Mouse (Mus musculus) MEL (cell line): ENCODE results near the gene Kif28. TPM values are rescaled to one million over a fixed set of nuclear protein-coding genes. Genes with fewer than 3 reads are reported as not detected.

Experiments used
- DNase-seq: peaks from one replicate; pipeline ENCODE4 v3.0.0; 2011; ENCODE audit warnings: low read depth, low spot score
- H3K27ac ChIP-seq: 2 replicates; pipeline ENCODE4 v1.5.1; 2012; ENCODE audit warnings: low read depth, mild to moderate bottlenecking, control low read depth, low read length, moderate library complexity; ENCODE audit not compliant: control insufficient read depth
- H3K27me3 ChIP-seq, 2 experiments: fragments of 150-350 bp in 1 of 2; sonication (generic) in 1 of 2; 2 replicates each; pipeline ENCODE4 v1.6.1; 2012; ENCODE audit warnings: low read length in 2 of 2, mild to moderate bottlenecking in 2 of 2, improper control_type of control experiment in 1 of 2, moderate library complexity in 1 of 2; ENCODE audit not compliant: insufficient read depth in 2 of 2, control insufficient read depth in 1 of 2
- H3K36me3 ChIP-seq, 2 experiments: 2 replicates each; pipeline ENCODE4 v1.6.1; 2012 to 2014; ENCODE audit warnings: low read length in 2 of 2, improper control_type of control experiment in 1 of 2, inconsistent platforms in 1 of 2, mild to moderate bottlenecking in 1 of 2; ENCODE audit not compliant: insufficient read depth in 2 of 2, control insufficient read depth in 1 of 2
- H3K4me1 ChIP-seq, 2 experiments: fragments of 150-350 bp in 1 of 2; sonication (generic) in 1 of 2; 2 replicates each; pipeline ENCODE4 v1.6.1; 2012; ENCODE audit warnings: low read length in 2 of 2, improper control_type of control experiment in 1 of 2, mild to moderate bottlenecking in 1 of 2; ENCODE audit not compliant: insufficient read depth in 2 of 2, control insufficient read depth in 1 of 2
- H3K4me3 ChIP-seq, 2 experiments: fragments of 150-350 bp in 1 of 2; sonication (generic) in 1 of 2; 2 replicates each; pipeline ENCODE4 v1.5.1; 2012; ENCODE audit warnings: low read depth in 2 of 2, low read length in 2 of 2, mild to moderate bottlenecking in 2 of 2, moderate library complexity in 2 of 2, control low read depth in 1 of 2, improper control_type of control experiment in 1 of 2; ENCODE audit not compliant: control insufficient read depth in 1 of 2, insufficient read depth in 1 of 2
- H3K79me2 ChIP-seq: 2 replicates; pipeline ENCODE4 v1.6.1; 2012; ENCODE audit warnings: mild to moderate bottlenecking, low read length, moderate library complexity; ENCODE audit not compliant: control insufficient read depth, poor library complexity, insufficient read depth
- H3K9ac ChIP-seq: 2 replicates; pipeline ENCODE4 v1.6.1; 2012; ENCODE audit warnings: low read depth, mild to moderate bottlenecking, control low read depth, low read length, moderate library complexity; ENCODE audit not compliant: control insufficient read depth, poor library complexity, severe bottlenecking
- H3K9me3 ChIP-seq: fragments of 150-350 bp; sonication (generic); replicated peaks from 2 replicates; pipeline ENCODE4 v1.6.1; 2012; ENCODE audit warnings: mild to moderate bottlenecking, low read length, improper control_type of control experiment, moderate library complexity; ENCODE audit not compliant: insufficient read depth
- BHLHE40 ChIP-seq: IDR thresholded peaks from 2 replicates; pipeline ENCODE4 v1.6.1; 2012; ENCODE audit warnings: low read depth, mild to moderate bottlenecking, inconsistent platforms, low read length, improper control_type of control experiment, borderline replicate concordance
- CHD1 ChIP-seq: IDR thresholded peaks from 2 replicates; pipeline ENCODE4 v1.6.1; 2012; ENCODE audit warnings: low read depth, mild to moderate bottlenecking, inconsistent platforms, low read length, improper control_type of control experiment
- CHD2 ChIP-seq: IDR thresholded peaks from 2 replicates; pipeline ENCODE4 v1.6.1; 2011; ENCODE audit warnings: low read length, improper control_type of control experiment
- E2F4 ChIP-seq: IDR thresholded peaks from 2 replicates; pipeline ENCODE4 v1.6.1; 2011; ENCODE audit warnings: low read depth, low read length, improper control_type of control experiment, borderline replicate concordance
- ELF1 ChIP-seq: IDR thresholded peaks from 2 replicates; pipeline ENCODE4 v1.6.1; 2014; ENCODE audit warnings: low read depth, mild to moderate bottlenecking, inconsistent platforms, low read length, improper control_type of control experiment, moderate library complexity
- EP300 ChIP-seq, 2 experiments: IDR thresholded peaks; 2 replicates each; pipeline ENCODE4 v1.6.1; 2011; ENCODE audit warnings: improper control_type of control experiment in 2 of 2, low read length in 2 of 2, low read depth in 1 of 2, mild to moderate bottlenecking in 1 of 2
- ETS1 ChIP-seq: IDR thresholded peaks from 2 replicates; pipeline ENCODE4 v1.6.1; 2012; ENCODE audit warnings: low read depth, mild to moderate bottlenecking, inconsistent platforms, low read length, improper control_type of control experiment, moderate library complexity
- GABPA ChIP-seq: IDR thresholded peaks from 2 replicates; pipeline ENCODE4 v1.6.1; 2012; ENCODE audit warnings: low read depth, mild to moderate bottlenecking, inconsistent platforms, low read length, improper control_type of control experiment, moderate library complexity
- GATA1 ChIP-seq: IDR thresholded peaks from 2 replicates; pipeline ENCODE4 v1.6.1; 2011; ENCODE audit warnings: low read depth, low read length, improper control_type of control experiment
- HCFC1 ChIP-seq: IDR thresholded peaks from 2 replicates; pipeline ENCODE4 v1.6.1; 2012; ENCODE audit warnings: low read depth, mild to moderate bottlenecking, inconsistent platforms, low read length, improper control_type of control experiment, moderate library complexity
- JUND ChIP-seq: IDR thresholded peaks from 2 replicates; pipeline ENCODE4 v1.6.1; 2011; ENCODE audit warnings: low read depth, mild to moderate bottlenecking, improper control_type of control experiment, low read length
- KAT2A ChIP-seq: conservative IDR thresholded peaks from 2 replicates; pipeline ENCODE4 v1.6.1; 2012; ENCODE audit warnings: low read depth, low read length, improper control_type of control experiment, inconsistent platforms
- MAFK ChIP-seq: IDR thresholded peaks from 2 replicates; pipeline ENCODE4 v1.6.1; 2011; ENCODE audit warnings: low read depth, mild to moderate bottlenecking, low read length, improper control_type of control experiment, borderline replicate concordance
- MAX ChIP-seq: IDR thresholded peaks from 2 replicates; pipeline ENCODE4 v1.6.1; 2011; ENCODE audit warnings: low read length, improper control_type of control experiment
- MAZ ChIP-seq: IDR thresholded peaks from 2 replicates; pipeline ENCODE4 v1.6.1; 2012; ENCODE audit warnings: low read depth, mild to moderate bottlenecking, inconsistent platforms, low read length, improper control_type of control experiment
- MEF2A ChIP-seq: IDR thresholded peaks from 2 replicates; pipeline ENCODE4 v1.6.1; 2014; ENCODE audit warnings: low read depth, mild to moderate bottlenecking, inconsistent platforms, low read length, improper control_type of control experiment; ENCODE audit not compliant: poor library complexity, insufficient replicate concordance, severe bottlenecking; ENCODE audit errors: extremely low read depth
- MXI1 ChIP-seq: IDR thresholded peaks from 2 replicates; pipeline ENCODE4 v1.6.1; 2011; ENCODE audit warnings: mild to moderate bottlenecking, low read depth, low read length, improper control_type of control experiment
- MYB ChIP-seq: IDR thresholded peaks from 2 replicates; pipeline ENCODE4 v1.6.1; 2011; ENCODE audit warnings: mild to moderate bottlenecking, low read depth, low read length, improper control_type of control experiment
- MYC ChIP-seq: IDR thresholded peaks from 2 replicates; pipeline ENCODE4 v1.6.1; 2011; ENCODE audit warnings: low read depth, mild to moderate bottlenecking, low read length, improper control_type of control experiment, moderate library complexity
- NELFE ChIP-seq: IDR thresholded peaks from 2 replicates; pipeline ENCODE4 v1.6.1; 2011; ENCODE audit warnings: low read depth, low read length, improper control_type of control experiment
- NRF1 ChIP-seq: IDR thresholded peaks from 2 replicates; pipeline ENCODE4 v1.6.1; 2014; ENCODE audit warnings: low read depth, mild to moderate bottlenecking, inconsistent platforms, low read length, improper control_type of control experiment, moderate library complexity; ENCODE audit not compliant: poor library complexity, insufficient read depth, severe bottlenecking
- POLR2A ChIP-seq, 2 experiments: IDR thresholded peaks; 2 replicates each; pipeline ENCODE4 v1.6.1; 2011 to 2012; ENCODE audit warnings: low read length in 2 of 2, mild to moderate bottlenecking in 2 of 2, control low read depth in 1 of 2, improper control_type of control experiment in 1 of 2, low read depth in 1 of 2, moderate library complexity in 1 of 2; ENCODE audit not compliant: control insufficient read depth in 1 of 2, insufficient read depth in 1 of 2, poor library complexity in 1 of 2
- POLR2AphosphoS2 ChIP-seq: IDR thresholded peaks from 2 replicates; pipeline ENCODE4 v1.6.1; 2011; ENCODE audit warnings: low read length, improper control_type of control experiment
- POLR2AphosphoS5 ChIP-seq: IDR thresholded peaks from 2 replicates; pipeline ENCODE4 v1.6.1; 2012; ENCODE audit warnings: low read depth, borderline replicate concordance, mild to moderate bottlenecking, inconsistent platforms, low read length, moderate library complexity, mixed read lengths
- RAD21 ChIP-seq: IDR thresholded peaks from 2 replicates; pipeline ENCODE4 v1.6.1; 2011; ENCODE audit warnings: mild to moderate bottlenecking, low read depth, low read length, improper control_type of control experiment
- RCOR1 ChIP-seq: IDR thresholded peaks from 2 replicates; pipeline ENCODE4 v1.6.1; 2012; ENCODE audit warnings: low read depth, mild to moderate bottlenecking, inconsistent platforms, low read length, improper control_type of control experiment
- SIN3A ChIP-seq: IDR thresholded peaks from 2 replicates; pipeline ENCODE4 v1.6.1; 2012; ENCODE audit warnings: low read length, improper control_type of control experiment, inconsistent platforms
- SMC3 ChIP-seq: IDR thresholded peaks from 2 replicates; pipeline ENCODE4 v1.6.1; 2011; ENCODE audit warnings: low read depth, low read length, improper control_type of control experiment
- TAL1 ChIP-seq: IDR thresholded peaks from 2 replicates; pipeline ENCODE4 v1.6.1; 2012; ENCODE audit warnings: mild to moderate bottlenecking, inconsistent platforms, low read length, moderate library complexity, mixed read lengths
- TBP ChIP-seq: IDR thresholded peaks from 2 replicates; pipeline ENCODE4 v1.8.0; 2011; ENCODE audit warnings: low read depth, low read length, improper control_type of control experiment
- TCF12 ChIP-seq: IDR thresholded peaks from 2 replicates; pipeline ENCODE4 v1.6.1; 2014; ENCODE audit warnings: low read depth, mild to moderate bottlenecking, inconsistent platforms, low read length, improper control_type of control experiment, moderate library complexity
- UBTF ChIP-seq: IDR thresholded peaks from 2 replicates; pipeline ENCODE4 v1.6.1; 2012; ENCODE audit warnings: low read depth, mild to moderate bottlenecking, inconsistent platforms, low read length, improper control_type of control experiment, moderate library complexity, borderline replicate concordance; ENCODE audit not compliant: insufficient read depth
- USF1 ChIP-seq: IDR thresholded peaks from 2 replicates; pipeline ENCODE4 v1.6.1; 2014; ENCODE audit warnings: low read depth, mild to moderate bottlenecking, inconsistent platforms, low read length, improper control_type of control experiment, moderate library complexity
- USF2 ChIP-seq, 2 experiments: IDR thresholded peaks; 2 replicates each; pipeline ENCODE4 v1.6.1; 2011 to 2012; ENCODE audit warnings: improper control_type of control experiment in 2 of 2, low read length in 2 of 2, borderline replicate concordance in 1 of 2, inconsistent platforms in 1 of 2, low read depth in 1 of 2, mild to moderate bottlenecking in 1 of 2; ENCODE audit not compliant: insufficient read depth in 1 of 2
- ZC3H11A ChIP-seq: IDR thresholded peaks from 2 replicates; pipeline ENCODE4 v1.6.1; 2012; ENCODE audit warnings: low read depth, mild to moderate bottlenecking, inconsistent platforms, low read length, improper control_type of control experiment
- ZKSCAN1 ChIP-seq: IDR thresholded peaks from 2 replicates; pipeline ENCODE4 v1.6.1; 2012; ENCODE audit warnings: low read depth, mild to moderate bottlenecking, inconsistent platforms, low read length, improper control_type of control experiment, moderate library complexity
- ZMIZ1 ChIP-seq: IDR thresholded peaks from 2 replicates; pipeline ENCODE4 v1.6.1; 2012; ENCODE audit warnings: low read depth, mild to moderate bottlenecking, inconsistent platforms, low read length, improper control_type of control experiment, moderate library complexity
- polyA plus RNA-seq, 2 experiments: library from polyadenylated mRNA; stranded (reverse) in 1 of 2; unstranded in 1 of 2; fragments of >175 nt in 1 of 2; fragments of >200 nt in 1 of 2; gene quantifications; 2 replicates each; pipeline versions ENCODE4 v1.2.1 to v1.2.4; 2012; ENCODE audit warnings: low replicate concordance in 2 of 2, low read depth in 1 of 2; ENCODE audit not compliant: insufficient read length in 2 of 2, insufficient read depth in 1 of 2, missing spikeins in 1 of 2
- total RNA-seq: library from RNA; depleted of rRNA; stranded (reverse); fragments of 300-350 nt; gene quantifications from 2 replicates; pipeline ENCODE4 v1.2.3, GENCODE M21; 2012

Gene Kif28
- total and polyA plus RNA-seq, 3 experiments: 0.13 to 0.27 TPM; not detected in 1

GRCm38 (mm10) chr1:179704150-179704549 is 40.9 kb downstream of the Kif28 start:
- Histone ChIP-seq H3K27me3 (no peaks in the 10 kb centered on the region), H3K9ac (peak overlapping the region; percentile 10; the same call in 1 of the 2 replicates), H3K4me1 (peaks cover 5 to 11% of the 10 kb centered on the region in 2 experiments; a peak in 3 of 4 replicates), H3K79me2 (no peaks in the 10 kb centered on the region), H3K4me3 (peak overlapping the region in 1 of 2 experiments; percentile 5; a peak in 1 of 4 replicates), H3K36me3 (peaks cover 0 to 3% of the 10 kb centered on the region in 2 experiments; a peak in 2 of 4 replicates), H3K27ac (peak overlapping the region; percentile 31; the same call in 1 of the 2 replicates), H3K9me3 (no peaks in the 10 kb centered on the region)
- DNase-seq: peak; percentile 64
- TF ChIP-seq MXI1 (0 out of 2 replicates have a peak, but pooled peaks have one; percentile 20), E2F4 (no peak), RAD21 (no peak), KAT2A (no peak), MEF2A (no peak), MYC (no peak), BHLHE40 (peak; percentile 19; the same call in 1 of the 2 replicates), HCFC1 (no peak), MAX (peak; percentile 54), CHD2 (no peak), RCOR1 (0 out of 2 replicates have a peak, but pooled peaks have one; percentile 36), TAL1 (no peak), ZMIZ1 (no peak), NRF1 (no peak), GATA1 (peak; percentile 70), NELFE (no peak), EP300 (IDR thresholded peaks at IDR 0.05; ENCODE audit: low read depth in 1 of 2, low read length in 2 of 2) (peak; percentile 15 to 54; a peak in 1 of 4 replicates), MYB (no peak), SIN3A (peak; percentile 41; the same call in 1 of the 2 replicates), USF2 (IDR thresholded peaks at IDR 0.05; ENCODE audit: borderline replicate concordance in 1 of 2, insufficient read depth in 1 of 2, low read depth in 1 of 2, low read length in 2 of 2) (peak in 1 of 2 experiments; percentile 38; a peak in 1 of 4 replicates), ETS1 (peak; percentile 38; the same call in 1 of the 2 replicates), POLR2AphosphoS2 (no peak), GABPA (no peak), POLR2A (IDR thresholded peaks at IDR 0.05; ENCODE audit: control insufficient read depth in 1 of 2, insufficient read depth in 1 of 2, low read depth in 1 of 2, low read length in 2 of 2, poor library complexity in 1 of 2) (no peak), ZC3H11A (no peak), JUND (no peak), MAFK (no peak), ELF1 (peak; percentile 55; the same call in 1 of the 2 replicates), USF1 (peak; percentile 88), POLR2AphosphoS5 (no peak), SMC3 (no peak), TBP (no peak), CHD1 (no peak), ZKSCAN1 (no peak), UBTF (no peak), TCF12 (peak; percentile 33; the same call in 1 of the 2 replicates), MAZ (no peak)
